Mouse (Mus musculus) cerebellum, adult 18-20 months (tissue): Measurements from ENCODE around the gene 2010111I01Rik.
A peak's percentile ranks its signal among the peaks of the same experiment; 100 is the strongest.
"Not testable (repeated sequence)": the region's sequence is repeated elsewhere in the genome, so short reads cannot be mapped to it uniquely, and the experiment has no call there.

Source experiments
- DNase-seq, 2 experiments: peaks; one replicate each; pipeline ENCODE4 v3.0.0; 2021

2010111I01Rik gene

GRCm38 (mm10) chr13:62956776-62957175, 7.9 kb upstream of the 2010111I01Rik start:
- no peak for DNase-seq

DNA sequence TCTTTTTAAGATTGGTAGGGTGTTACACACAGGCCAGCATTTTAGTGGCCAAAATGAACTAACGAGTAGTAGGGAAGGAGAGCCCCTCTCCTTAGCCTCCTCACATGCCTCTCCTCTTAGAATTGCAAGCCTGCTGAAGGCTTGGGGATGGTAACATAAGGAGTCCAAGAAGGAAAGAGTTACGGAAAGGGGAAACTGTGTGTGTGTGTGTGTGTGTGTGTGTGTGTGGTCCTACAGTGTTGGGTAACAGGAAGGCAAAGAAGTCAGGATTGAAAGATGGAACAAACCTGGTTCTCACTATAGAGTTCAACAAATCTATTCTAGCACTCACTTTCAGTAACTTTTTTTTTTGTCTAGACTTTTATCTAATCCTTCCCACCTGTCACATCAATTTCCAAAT, 1.3 kb upstream of the 2010111I01Rik start:
- no peak for DNase-seq

DNA sequence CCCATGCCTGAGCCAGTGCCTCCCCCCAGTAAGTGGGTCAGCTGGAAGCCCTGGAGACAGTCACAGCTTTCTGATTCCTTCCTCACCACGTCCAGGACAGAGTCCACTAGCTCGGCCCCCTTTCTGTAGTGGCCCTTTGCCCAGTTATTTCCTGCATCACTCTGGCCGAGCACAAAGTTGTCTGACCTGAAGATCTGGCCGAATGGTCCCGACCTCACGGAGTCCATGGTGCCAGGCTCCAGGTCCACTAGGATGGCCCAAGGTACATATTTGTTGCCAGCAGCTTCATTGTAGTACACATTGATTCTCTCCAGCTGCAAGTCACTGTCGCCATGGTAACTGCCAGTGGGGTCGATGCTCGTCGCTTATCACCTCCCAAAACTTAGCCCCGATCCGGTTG, 3.5 kb downstream of the 2010111I01Rik start:
- DNase-seq: no peak

GRCm38 (mm10) chr13:62970515-62971269, 6.0 kb downstream of the 2010111I01Rik start:
- DNase-seq: no peak

DNA sequence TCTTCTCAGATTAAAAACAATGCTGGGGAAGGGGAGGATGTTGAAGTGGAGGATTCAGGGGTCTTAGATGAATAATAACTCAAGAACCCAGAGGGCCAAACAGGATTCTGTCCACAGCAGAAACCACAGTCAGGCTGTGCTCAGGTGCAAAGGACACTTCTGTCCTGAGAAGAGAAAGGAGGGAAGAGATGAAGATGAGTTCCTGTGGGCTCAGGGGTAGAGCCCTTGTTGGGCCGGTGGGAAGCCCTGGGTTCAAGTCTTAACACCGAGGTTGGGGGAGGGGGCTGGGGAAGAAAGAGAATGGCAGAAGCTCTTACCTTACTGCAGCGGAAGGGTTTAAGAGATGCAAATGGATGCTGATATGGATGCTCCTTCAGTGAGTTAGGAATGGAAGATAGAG, 7.7 kb downstream of the 2010111I01Rik start:
- DNase-seq: no peak

GRCm38 (mm10) chr13:62973111-62973510, 8.4 kb downstream of the 2010111I01Rik start:
- DNase-seq: no peak

- DNase-seq: no peak
These were observed 13.4 kb downstream of the 2010111I01Rik start for GRCm38 (mm10) chr13:62978104-62978503.

DNA sequence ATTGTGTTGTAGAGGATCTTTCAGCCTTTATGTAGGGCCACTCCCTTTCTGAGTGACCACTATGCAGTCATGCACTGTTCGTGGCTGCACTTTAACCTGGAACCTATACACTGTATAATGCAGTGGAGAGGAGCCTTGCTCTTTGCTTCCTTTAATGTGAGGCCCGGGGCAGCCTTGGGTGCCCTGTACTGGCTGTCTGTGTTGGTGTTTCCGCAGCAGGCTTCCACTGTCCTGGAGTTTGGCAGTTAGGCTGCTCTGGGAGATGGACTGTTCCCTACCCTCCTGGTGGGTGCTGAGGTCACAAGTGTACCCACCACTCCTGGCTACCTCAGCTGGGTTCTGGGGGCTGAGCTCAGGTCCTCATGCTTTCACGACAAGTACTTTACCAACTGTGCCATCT, 14.1 kb downstream of the 2010111I01Rik start:
- DNase-seq: no peak

DNA sequence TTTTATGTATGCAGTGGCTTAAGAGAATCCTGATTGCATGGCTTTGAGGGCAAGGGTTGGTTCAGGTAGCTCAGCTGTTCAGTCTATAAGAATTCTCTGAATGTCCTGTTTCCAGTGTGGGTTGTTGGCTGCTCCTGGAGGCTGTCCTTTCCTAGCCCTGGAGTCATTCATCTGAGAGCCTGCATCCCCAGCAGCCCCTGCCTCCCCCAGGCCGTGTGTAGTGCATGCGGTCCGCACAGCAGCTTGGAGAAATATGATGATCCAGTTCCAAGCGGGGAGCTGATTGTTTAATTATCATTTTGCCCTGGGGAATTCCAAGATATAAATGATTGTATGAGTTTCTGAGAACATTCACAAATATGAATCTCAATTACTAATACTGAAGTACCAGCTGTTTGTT, 14.5 kb downstream of the 2010111I01Rik start:
- no peak for DNase-seq

- DNase-seq: peak in 1 of 2 experiments; percentile 26
These were observed 15.4 kb downstream of the 2010111I01Rik start for GRCm38 (mm10) chr13:62980131-62980530.

DNA sequence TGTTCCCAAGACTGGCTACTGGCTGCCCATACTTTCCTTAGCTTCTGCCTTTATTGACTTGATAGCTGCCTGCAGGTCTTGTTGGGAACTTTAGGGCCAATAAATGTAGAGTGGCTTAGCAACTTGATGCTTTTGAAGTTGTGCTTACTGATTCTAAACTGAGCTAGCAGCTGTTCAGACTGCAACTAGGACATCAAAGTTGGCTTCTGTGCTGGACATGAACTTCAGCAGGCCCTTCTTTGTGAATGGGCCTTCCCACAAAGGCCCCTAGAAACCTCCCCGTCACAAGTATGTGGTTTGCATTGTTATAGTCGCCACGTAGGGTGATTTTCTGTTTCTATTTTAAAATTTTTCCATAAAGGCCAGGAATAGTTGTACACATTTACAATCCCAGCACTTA, 19.8 kb downstream of the 2010111I01Rik start:
- DNase-seq: no peak

GRCm38 (mm10) chr13:62989891-62990490, 25.3 kb downstream of the 2010111I01Rik start:
- no peak for DNase-seq

- no peak for DNase-seq
These were observed 29.1 kb downstream of the 2010111I01Rik start for GRCm38 (mm10) chr13:62993543-62994477.

DNA sequence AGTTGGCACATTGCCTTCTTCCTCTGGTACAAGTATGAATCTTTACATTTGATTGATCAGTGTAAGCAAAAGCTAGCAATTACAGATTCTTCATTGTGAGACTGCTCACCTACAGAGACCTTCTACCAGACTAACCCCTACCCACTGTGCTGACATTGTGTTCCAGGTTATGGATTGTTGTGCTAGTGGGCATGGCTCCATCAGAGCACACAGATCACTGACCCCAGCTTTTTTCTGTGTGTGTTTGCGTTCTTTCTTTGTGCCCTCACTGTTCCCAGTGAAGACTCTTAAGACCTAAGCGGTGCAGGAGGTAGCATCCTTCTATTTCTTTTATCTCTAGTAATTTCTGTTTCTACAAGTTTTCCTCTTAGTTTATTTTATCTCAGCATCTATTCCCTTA, 32.1 kb downstream of the 2010111I01Rik start:
- no peak for DNase-seq

DNA sequence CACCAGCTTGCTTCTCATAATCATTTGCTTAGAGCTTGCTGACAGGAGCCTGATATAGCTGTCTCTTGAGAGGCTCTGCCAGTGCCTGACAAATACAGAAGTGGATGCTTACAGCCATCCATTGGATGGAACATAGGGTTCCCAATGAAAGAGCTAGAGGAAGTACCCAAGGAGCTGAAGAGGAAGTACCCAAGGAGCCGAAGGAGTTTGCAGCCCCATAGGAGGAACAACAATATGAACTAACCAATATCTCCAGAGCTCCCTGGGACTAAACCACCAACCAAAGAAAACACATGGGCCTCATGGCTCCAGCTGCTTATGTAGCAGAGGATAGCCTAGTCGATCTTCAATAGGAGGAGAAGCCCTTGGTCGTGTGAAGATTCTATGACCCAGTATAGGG, 42.8 kb downstream of the 2010111I01Rik start:
- DNase-seq: not testable (repeated sequence)

- DNase-seq: no peak
These were observed 45.8 kb downstream of the 2010111I01Rik start for GRCm38 (mm10) chr13:63010345-63011090.

DNA sequence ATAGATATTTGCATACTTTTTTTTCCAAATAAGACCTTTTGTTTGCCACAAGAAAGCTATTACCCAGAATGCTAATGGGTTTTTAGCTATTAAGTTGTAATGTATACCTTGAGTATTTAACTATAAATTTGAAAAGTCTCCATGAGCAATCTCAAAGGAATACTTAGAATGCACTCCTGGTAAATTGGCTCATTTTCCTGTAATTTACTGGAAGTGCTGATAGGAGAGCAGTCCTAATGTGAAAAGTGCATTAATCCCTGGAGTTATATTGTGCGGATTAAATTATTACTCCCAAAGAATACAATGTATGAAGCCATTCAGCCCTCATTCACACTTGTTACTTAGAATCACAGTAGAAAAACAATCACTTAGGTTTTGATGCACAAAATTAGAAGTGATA, 49.7 kb downstream of the 2010111I01Rik start:
- no peak for DNase-seq

DNA sequence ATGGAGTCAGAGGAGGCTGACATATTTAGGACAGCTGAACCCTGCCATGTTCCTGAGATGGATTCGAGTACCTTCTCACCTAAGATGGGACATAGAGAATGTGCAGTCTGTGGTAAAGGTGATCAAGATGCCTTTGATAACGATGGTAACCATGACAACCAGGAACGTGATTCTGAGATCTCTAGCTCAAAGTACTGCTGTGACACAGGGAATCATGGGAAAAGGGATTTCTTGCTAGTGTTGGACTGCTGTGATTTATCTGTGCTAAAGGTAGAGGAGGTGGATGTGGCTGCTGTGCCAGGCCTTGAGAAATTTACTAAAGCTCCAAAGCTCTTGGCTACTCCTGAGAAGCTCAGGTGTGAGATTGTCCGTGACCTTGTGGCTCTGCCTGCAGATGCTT, 50.7 kb downstream of the 2010111I01Rik start:
- no peak for DNase-seq

DNA sequence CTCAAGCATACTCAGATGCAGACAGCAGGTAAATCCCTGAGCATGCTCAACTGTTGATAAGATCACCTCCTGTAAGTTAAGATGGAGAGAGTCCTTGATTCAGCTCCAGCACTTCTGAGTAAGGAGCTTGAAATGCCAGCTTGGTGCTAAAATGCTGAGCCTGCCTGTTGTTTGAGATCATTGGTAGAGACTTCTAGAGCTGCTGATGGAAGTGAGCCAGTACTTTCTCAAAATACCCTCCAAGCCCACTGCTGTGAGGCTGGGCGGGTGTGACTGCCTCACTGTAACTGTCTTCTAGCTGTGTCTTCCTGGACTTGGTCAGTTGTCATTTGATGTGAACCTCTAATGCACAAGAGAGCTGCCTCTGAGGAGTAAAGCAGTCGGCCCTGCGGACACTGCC, 51.4 kb downstream of the 2010111I01Rik start:
- DNase-seq: no peak

GRCm38 (mm10) chr13:63023243-63024217, 58.8 kb downstream of the 2010111I01Rik start:
- no peak for DNase-seq

DNA sequence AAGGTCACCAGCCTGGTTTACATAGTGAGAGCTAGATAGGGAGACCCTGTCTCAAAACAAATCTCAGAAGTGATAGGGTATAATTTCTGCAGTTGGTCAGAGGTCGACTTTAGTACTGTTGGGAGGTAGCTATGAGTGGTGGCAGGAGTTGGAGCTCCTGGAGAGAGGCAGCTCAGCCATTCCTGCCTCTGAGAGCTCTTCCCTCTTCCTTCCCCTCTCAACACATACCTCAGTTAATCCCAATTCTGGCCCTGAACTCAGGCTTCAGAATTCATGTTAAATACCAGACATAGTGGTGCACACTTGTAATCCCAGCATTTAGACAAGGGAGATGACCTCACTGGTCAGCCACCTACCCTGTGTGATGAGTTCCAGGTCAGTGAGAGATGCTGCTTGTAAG, 65.3 kb downstream of the 2010111I01Rik start:
- DNase-seq: no peak

DNA sequence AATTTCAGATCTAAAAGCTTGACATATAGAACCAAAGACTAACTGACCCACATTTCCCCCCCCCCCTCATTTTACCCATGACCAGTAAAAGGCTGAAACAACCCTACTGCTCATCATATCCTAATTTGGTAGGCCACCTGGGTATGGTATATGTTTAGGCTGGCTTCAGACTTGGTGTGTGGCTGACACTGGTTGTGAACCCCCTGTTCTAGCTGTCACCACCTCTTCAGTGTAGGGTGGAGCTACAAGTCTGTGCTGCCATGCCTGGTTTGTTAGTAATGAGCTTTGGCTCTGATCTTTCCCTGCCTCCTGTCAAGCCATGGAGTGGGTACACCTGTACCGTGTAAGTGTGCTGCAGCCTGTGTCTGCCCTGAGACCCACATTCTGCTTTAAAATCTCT, 66.6 kb downstream of the 2010111I01Rik start:
- no peak for DNase-seq
